ENCODE assay signal across 8 mouse cellular contexts in genomic region chr6:54430221-54430620, GRCm38 (mm10). TPM values are rescaled to one million over a fixed set of nuclear protein-coding genes. Genes with fewer than 3 reads are reported as not detected.
DNase-seq lines count a peak whose midpoint lies in the region; ATAC-seq and TF ChIP-seq lines count a peak whose summit lies in the region.

No protein-coding gene starts in this region.

- WGBS in heart, postnatal 0 days: 22% methylated on average over 7 of the region's 7 CpGs
- WGBS in liver, postnatal 0 days (ENCODE audit: insufficient replicate concordance): 27% methylated on average over 7 of the region's 7 CpGs

- H3K27ac ChIP-seq in gastrocnemius, adult 2 months: peak overlapping the region; percentile 92
- peak overlapping the region; percentile 67 for H3K27ac ChIP-seq in heart, postnatal 0 days (ENCODE audit: low read depth)
- no peak overlapping the region for H3K27ac ChIP-seq in liver, postnatal 0 days (ENCODE audit: low read depth)

- intact Hi-C loops in gastrocnemius, adult 2 months (cut with DNase I): no loop called here

- peaks cover 56% of the 10 kb centered on the region for H3K27me3 ChIP-seq in E14TG2a.4 (ENCODE audit: insufficient read depth, low read length)
- H3K27me3 ChIP-seq in heart, postnatal 0 days (ENCODE audit: control insufficient read depth, insufficient read depth, low read length): 0 out of 2 replicates have a peak, but pooled peaks cover 14% of the 10 kb centered on the region
- peaks cover 14% of the 10 kb centered on the region for H3K27me3 ChIP-seq in liver, postnatal 0 days (ENCODE audit: insufficient read depth, low read length)

- H3K4me2 ChIP-seq in heart, postnatal 0 days (ENCODE audit: low read depth, low read length): peak overlapping the region; percentile 96
- H3K4me2 ChIP-seq in liver, postnatal 0 days (ENCODE audit: low read depth, low read length): peak overlapping the region; percentile 76

- TF ChIP-seq CTCF in gastrocnemius, adult 2 months (IDR thresholded peaks at IDR 0.05): no peak
- TF ChIP-seq CTCF in E14TG2a.4 (conservative IDR thresholded peaks at IDR 0.05; ENCODE audit: low read length): no peak
- TF ChIP-seq CTCF in heart, postnatal 0 days (IDR thresholded peaks at IDR 0.05; ENCODE audit: low read depth): no peak
- no peak for TF ChIP-seq CTCF in liver, postnatal 0 days (IDR thresholded peaks at IDR 0.05; ENCODE audit: low read depth)

- peaks cover 6% of the 10 kb centered on the region for H3K9me3 ChIP-seq in E14TG2a.4 (ENCODE audit: low read length)
- H3K9me3 ChIP-seq in heart, postnatal 0 days (replicated peaks; ENCODE audit: control insufficient read depth, low read length): no peaks in the 10 kb centered on the region
- no peaks in the 10 kb centered on the region for H3K9me3 ChIP-seq in liver, postnatal 0 days (ENCODE audit: low read length)

- TF ChIP-seq EP300 in heart, postnatal 0 days (IDR thresholded peaks at IDR 0.05; ENCODE audit: low read depth): no peak
- TF ChIP-seq EP300 in liver, postnatal 0 days (IDR thresholded peaks at IDR 0.05; ENCODE audit: low read depth): no peak

- no peak for DNase-seq in gastrocnemius, adult 2 months
- no peak for DNase-seq in gastrocnemius, postnatal 25 days
- no peak for DNase-seq in heart, postnatal 0 days (ENCODE audit: low spot score)
- DNase-seq in liver, postnatal 0 days: no peak
- DNase-seq in left cerebral cortex, adult 9 months (ENCODE audit: low spot score in 2 of 2): no peak

- peaks cover 24% of the 10 kb centered on the region for H3K4me1 ChIP-seq in E14TG2a.4 (replicated peaks; ENCODE audit: low read depth, low read length)
- peaks cover 7% of the 10 kb centered on the region; the same call in 1 of the 2 replicates for H3K4me1 ChIP-seq in heart, postnatal 0 days (ENCODE audit: control insufficient read depth, insufficient read depth)
- peaks cover 4% of the 10 kb centered on the region for H3K4me1 ChIP-seq in liver, postnatal 0 days (ENCODE audit: insufficient read depth)

- H3K4me3 ChIP-seq in gastrocnemius, adult 2 months: peak overlapping the region; percentile 86
- peak overlapping the region; percentile 78 for H3K4me3 ChIP-seq in E14TG2a.4 (replicated peaks; ENCODE audit: low read length)
- H3K4me3 ChIP-seq in heart, postnatal 0 days (ENCODE audit: low read depth, low read length): peak overlapping the region; percentile 74
- H3K4me3 ChIP-seq in liver, postnatal 0 days (ENCODE audit: low read depth, low read length): peak overlapping the region; percentile 49

- H3K36me3 ChIP-seq in E14TG2a.4 (ENCODE audit: insufficient read depth, low read length): no peaks in the 10 kb centered on the region
- H3K36me3 ChIP-seq in heart, postnatal 0 days (replicated peaks; ENCODE audit: control insufficient read depth, insufficient read depth, low read length): no peaks in the 10 kb centered on the region
- H3K36me3 ChIP-seq in liver, postnatal 0 days (replicated peaks; ENCODE audit: insufficient read depth, low read length): no peaks in the 10 kb centered on the region

- peak overlapping the region; percentile 68 for H3K9ac ChIP-seq in heart, postnatal 0 days (replicated peaks; ENCODE audit: low read depth, low read length)
- no peak overlapping the region for H3K9ac ChIP-seq in liver, postnatal 0 days (replicated peaks)

- no peak for ATAC-seq in heart, postnatal 0 days (ENCODE audit: insufficient read depth, low read depth)
- ATAC-seq in liver, postnatal 0 days: no peak
- ATAC-seq in erythroblast, adult 5-6 weeks (replicated peaks; ENCODE audit: low FRiP score, poor library complexity, severe bottlenecking): no peak
- no peak for ATAC-seq in frontal cortex, adult (ENCODE audit: low TSS enrichment)

RNA-seq across cellular contexts. Expression of gene Wipf3, which starts 0.8 kb away (rescaled TPM):
- 10 to 100 TPM; 11.3 to 14.3 TPM for total RNA-seq in gastrocnemius, adult 2 months (2021)
- total RNA-seq in gastrocnemius, postnatal 25 days (2021): 10 to 100 TPM; 13.7 to 18.4 TPM
- 5.3 and 5.8 TPM in 2 replicates for total RNA-seq in heart, postnatal 0 days (2014; rRNA removed; ENCODE audit: low replicate concordance)
- polyA plus RNA-seq in heart, postnatal 0 days (2015; fragmentation: Nextera tagmentation; extraction: Ambion mirVana): 2.3 and 2.5 TPM in 2 replicates
- polyA plus RNA-seq in liver, postnatal 0 days (2015; fragmentation: Nextera tagmentation; extraction: Ambion mirVana): 0.31 and 0.34 TPM in 2 replicates
- not detected in 2 replicates for total RNA-seq in erythroblast, adult 5-6 weeks (2015; ENCODE audit: low replicate concordance)
- total RNA-seq in erythroblast, adult 5-6 weeks (2017; ENCODE audit: low replicate concordance): 0.56 TPM in 1 of 2 replicates, not detected in the other
